ENCODE assay signal across 7 mouse cellular contexts in the genomic region with DNA sequence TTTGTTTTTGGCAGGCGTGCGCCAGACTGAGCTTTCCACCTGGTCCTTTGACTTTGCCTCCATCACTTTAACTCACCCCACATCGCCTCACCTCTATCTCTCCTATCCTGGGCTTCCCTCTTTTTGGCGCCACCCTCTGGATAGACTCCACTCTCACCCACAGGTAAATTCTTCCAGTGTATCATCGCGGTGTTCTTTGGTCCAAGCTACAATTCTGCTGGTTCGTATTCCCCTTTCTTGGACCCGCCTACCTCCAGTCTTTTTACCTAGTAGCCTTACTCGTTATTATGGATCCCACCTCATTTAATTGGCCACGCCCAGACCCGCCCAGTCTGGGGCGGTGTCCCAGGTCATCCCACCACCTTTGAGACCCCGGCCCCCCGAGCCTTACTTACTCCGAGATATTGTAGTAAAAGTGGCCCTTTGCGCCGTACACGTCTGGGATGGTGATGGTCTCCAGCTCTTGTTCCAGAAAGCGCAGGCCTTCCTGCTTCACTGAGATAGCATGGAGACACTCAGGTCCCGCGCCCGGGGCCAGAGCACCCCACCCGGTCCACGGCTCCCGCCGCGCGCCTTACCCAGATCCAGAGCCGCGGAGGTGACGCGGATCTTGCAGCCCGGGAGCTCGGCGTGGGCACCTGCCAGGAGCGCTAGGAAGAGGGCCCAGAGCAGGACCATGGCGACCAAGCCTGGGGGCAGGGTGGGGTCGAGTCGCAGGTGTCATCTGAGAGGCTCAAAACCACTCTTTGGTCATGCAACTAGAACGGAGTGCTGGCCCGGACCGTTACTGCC. TPM values are rescaled to one million over a fixed set of nuclear protein-coding genes. Genes with fewer than 3 reads are reported as not detected.
DNase-seq lines count a peak whose midpoint lies in the region; ATAC-seq lines count a peak whose summit lies in the region.

No protein-coding gene starts in this region.

- peak overlapping the region; percentile 94 for H3K4me2 ChIP-seq in lung, embryonic 15.5 days
- peak overlapping the region; percentile 92 for H3K4me2 ChIP-seq in hindbrain, embryonic 11.5 days (replicated peaks; ENCODE audit: low read depth, low read length)

- peaks cover 15% of the 10 kb centered on the region for H3K36me3 ChIP-seq in lung, embryonic 15.5 days
- no peaks in the 10 kb centered on the region for H3K36me3 ChIP-seq in hindbrain, embryonic 11.5 days (ENCODE audit: control insufficient read depth, insufficient read depth, low read length)

- no peak for DNase-seq in lung, postnatal 14 days
- peak; percentile 34 for DNase-seq in embryo, embryonic 11 days
- no peak for DNase-seq in hindbrain, embryonic 11.5 days (ENCODE audit: low spot score)
- peak; percentile 27 to 50 for DNase-seq in lung, postnatal 4 days
- no peak for DNase-seq in urinary bladder, adult 2 months (ENCODE audit: low spot score)
- no peak for DNase-seq in gastrocnemius, postnatal 4 days (ENCODE audit: low spot score in 2 of 2)

- H3K27ac ChIP-seq in lung, embryonic 15.5 days: peak overlapping the region; percentile 59; the same call in 1 of the 2 replicates
- peak overlapping the region; percentile 24; the same call in 1 of the 2 replicates for H3K27ac ChIP-seq in hindbrain, embryonic 11.5 days (ENCODE audit: low read depth, low read length)

- H3K9ac ChIP-seq in lung, embryonic 15.5 days: peak overlapping the region; percentile 41
- peak overlapping the region; percentile 40 for H3K9ac ChIP-seq in hindbrain, embryonic 11.5 days (ENCODE audit: low read depth, low read length)

- ATAC-seq in lung, embryonic 15.5 days (ENCODE audit: borderline replicate concordance, extremely low read depth, low FRiP score, low TSS enrichment): no peak
- ATAC-seq in hindbrain, embryonic 11.5 days (ENCODE audit: low FRiP score): peak; percentile 36; the same call in 1 of the 2 replicates

- WGBS in lung, embryonic 15.5 days: under 1% methylated on average over 42 of the region's 42 CpGs
- under 1% methylated on average over 42 of the region's 42 CpGs for whole genome bisulfite sequencing in hindbrain, embryonic 11.5 days

- H3K4me1 ChIP-seq in lung, embryonic 15.5 days: peaks cover 52% of the 10 kb centered on the region
- H3K4me1 ChIP-seq in hindbrain, embryonic 11.5 days (replicated peaks; ENCODE audit: control insufficient read depth, insufficient read depth, low read length): peaks cover 3% of the 10 kb centered on the region; the same call in 1 of the 2 replicates

- H3K27me3 ChIP-seq in lung, embryonic 15.5 days: no peaks in the 10 kb centered on the region
- peaks cover 11% of the 10 kb centered on the region for H3K27me3 ChIP-seq in hindbrain, embryonic 11.5 days (ENCODE audit: control insufficient read depth, insufficient read depth, low read length)

- peak overlapping the region; percentile 57 for H3K4me3 ChIP-seq in lung, embryonic 15.5 days
- peak overlapping the region; percentile 41 for H3K4me3 ChIP-seq in hindbrain, embryonic 11.5 days (ENCODE audit: low read depth, low read length)

- H3K9me3 ChIP-seq in lung, embryonic 15.5 days: no peaks in the 10 kb centered on the region
- no peaks in the 10 kb centered on the region for H3K9me3 ChIP-seq in hindbrain, embryonic 11.5 days (ENCODE audit: control insufficient read depth, low read length)

RNA-seq across cellular contexts. Expression of a gene that starts 1.0 kb away (rescaled TPM):
- 149 and 169 TPM in 2 replicates for polyA plus RNA-seq in lung, embryonic 15.5 days (2015; fragmentation: Nextera tagmentation; extraction: Ambion mirVana)
- 62.2 and 67.6 TPM in 2 replicates for polyA plus RNA-seq in hindbrain, embryonic 11.5 days (2014; fragmentation: Nextera tagmentation; extraction: Ambion mirVana)
- 247 and 252 TPM in 2 replicates for polyA plus RNA-seq in urinary bladder, adult 2 months (2012; rRNA removed)
- total RNA-seq in gastrocnemius, postnatal 4 days (2021): 10 to 100 TPM in 1 of 2 experiments, 1 to 10 TPM in 1; 9.5 to 15.5 TPM

RNA-seq across cellular contexts. Expression of a gene that starts 22.6 kb away (rescaled TPM):
- polyA plus RNA-seq in lung, embryonic 15.5 days (2015; fragmentation: Nextera tagmentation; extraction: Ambion mirVana): 74.4 and 75.2 TPM in 2 replicates
- 58.1 and 60.0 TPM in 2 replicates for polyA plus RNA-seq in hindbrain, embryonic 11.5 days (2014; fragmentation: Nextera tagmentation; extraction: Ambion mirVana)
- polyA plus RNA-seq in urinary bladder, adult 2 months (2012; rRNA removed): 27.8 and 29.4 TPM in 2 replicates
- 10 to 100 TPM; 42.1 to 43.3 TPM for total RNA-seq in gastrocnemius, postnatal 4 days (2021)

RNA-seq across cellular contexts. Expression of a gene that starts 23.2 kb away (rescaled TPM):
- 6.6 and 7.5 TPM in 2 replicates for polyA plus RNA-seq in lung, embryonic 15.5 days (2015; fragmentation: Nextera tagmentation; extraction: Ambion mirVana)
- 3.0 and 4.4 TPM in 2 replicates for polyA plus RNA-seq in hindbrain, embryonic 11.5 days (2014; fragmentation: Nextera tagmentation; extraction: Ambion mirVana)
- 12.5 and 15.3 TPM in 2 replicates for polyA plus RNA-seq in urinary bladder, adult 2 months (2012; rRNA removed)
- 10 to 100 TPM; 38.5 to 41.9 TPM for total RNA-seq in gastrocnemius, postnatal 4 days (2021)

RNA-seq across cellular contexts. Expression of a gene that starts 23.8 kb away (rescaled TPM):
- 131 and 139 TPM in 2 replicates for polyA plus RNA-seq in lung, embryonic 15.5 days (2015; fragmentation: Nextera tagmentation; extraction: Ambion mirVana)
- polyA plus RNA-seq in hindbrain, embryonic 11.5 days (2014; fragmentation: Nextera tagmentation; extraction: Ambion mirVana): 85.7 and 92.0 TPM in 2 replicates
- 200 and 235 TPM in 2 replicates for polyA plus RNA-seq in urinary bladder, adult 2 months (2012; rRNA removed)
- total RNA-seq in gastrocnemius, postnatal 4 days (2021): 10 to 100 TPM; 75.0 to 82.3 TPM

RNA-seq across cellular contexts. Expression of a gene that starts 28.2 kb away (rescaled TPM):
- not detected in 2 replicates for polyA plus RNA-seq in lung, embryonic 15.5 days (2015; fragmentation: Nextera tagmentation; extraction: Ambion mirVana)
- polyA plus RNA-seq in hindbrain, embryonic 11.5 days (2014; fragmentation: Nextera tagmentation; extraction: Ambion mirVana): not detected in 2 replicates
- 0.13 TPM in 1 of 2 replicates, not detected in the other for polyA plus RNA-seq in urinary bladder, adult 2 months (2012; rRNA removed)
- total RNA-seq in gastrocnemius, postnatal 4 days (2021): 1 to 10 TPM; 1.2 to 1.9 TPM

Comparison
In these comparisons a context has a peak if more than half of its experiments do, and no peak if none do; other contexts are left out.
1. DNase-seq: peak in embryo, embryonic 11 days (single experiment) and lung, postnatal 4 days (2 of 2); none in lung, postnatal 14 days (single experiment), hindbrain, embryonic 11.5 days (single experiment), urinary bladder, adult 2 months (single experiment) and gastrocnemius, postnatal 4 days (0 of 2).